Mouse (Mus musculus) layer of hippocampus, adult 8-10 months (tissue): ENCODE data around the gene Runx2. TPM values are rescaled to one million over a fixed set of nuclear protein-coding genes. Genes with fewer than 3 reads are reported as not detected.

Source experiments
- DNase-seq, 2 experiments: peaks; one replicate each; pipeline ENCODE4 v3.0.0; 2022; ENCODE audit warnings: low spot score in 2 of 2
- total RNA-seq, 4 experiments: library from RNA; stranded (reverse); gene quantifications; 2 replicates each; pipeline ENCODE4 v1.2.4; 2022

The Runx2 gene
- total RNA-seq, 4 experiments from 2014 or later = 13.2 to 17.8 (median 14.8) TPM

DNA sequence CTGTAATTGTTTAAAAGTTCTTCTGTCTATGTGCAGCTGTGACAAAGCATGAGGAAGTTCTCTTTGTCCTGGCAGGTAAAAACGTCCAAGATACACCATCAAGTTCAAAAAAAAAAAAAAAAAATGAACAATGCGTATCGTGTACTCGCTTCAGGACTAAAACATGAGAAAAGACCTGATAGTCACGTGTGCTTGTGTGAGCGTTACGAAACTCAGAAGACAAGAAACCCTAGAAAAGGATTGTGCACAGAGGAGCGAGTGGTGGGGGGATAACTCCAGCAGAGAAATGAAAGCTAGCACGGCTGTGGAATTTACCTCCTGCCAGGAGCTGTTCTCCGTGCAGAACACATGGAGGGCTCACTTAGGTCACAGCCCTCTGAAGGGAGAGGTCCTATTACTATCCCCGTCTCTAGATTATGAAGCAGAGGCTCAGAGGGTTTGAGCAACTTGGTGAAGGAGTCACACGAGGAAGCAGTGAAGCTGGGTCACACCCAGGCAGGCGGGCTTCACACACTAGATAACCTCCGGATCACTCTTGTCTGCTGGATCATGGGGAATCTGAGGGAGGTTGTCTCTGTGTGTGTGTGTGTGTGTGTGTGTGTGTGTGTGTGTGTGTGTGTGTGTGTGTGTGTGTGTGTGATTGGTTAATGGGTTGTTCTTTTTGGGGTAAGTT lies 269.3 kb downstream of the Runx2 start:
- DNase-seq = no peak

- DNase-seq = no peak
Measured at GRCm38 (mm10) chr17:44542706-44543105, 271.9 kb downstream of the Runx2 start.

- no peak for DNase-seq
Measured at GRCm38 (mm10) chr17:44540699-44541098, 273.9 kb downstream of the Runx2 start.

DNA sequence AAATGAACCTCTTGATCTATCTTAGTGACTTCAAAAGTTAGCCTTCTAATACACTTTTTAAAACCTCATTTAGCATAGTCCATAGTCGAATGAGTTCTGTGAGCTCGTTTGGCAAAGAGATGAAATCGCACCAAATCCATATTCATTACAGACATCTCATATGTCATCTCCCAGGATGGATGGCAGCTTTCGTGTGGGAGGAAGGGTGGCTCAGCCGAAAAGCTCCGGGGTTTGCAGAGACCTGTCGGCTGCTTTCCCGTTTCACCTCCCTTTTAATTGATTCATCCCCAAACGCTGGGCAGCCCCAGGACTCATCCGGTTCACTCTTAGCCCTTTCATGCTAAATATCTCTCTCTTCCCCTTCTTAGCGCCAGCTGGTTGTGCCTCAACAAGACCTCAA lies 275.7 kb downstream of the Runx2 start:
- peak; percentile 44 to 54 for DNase-seq

DNA sequence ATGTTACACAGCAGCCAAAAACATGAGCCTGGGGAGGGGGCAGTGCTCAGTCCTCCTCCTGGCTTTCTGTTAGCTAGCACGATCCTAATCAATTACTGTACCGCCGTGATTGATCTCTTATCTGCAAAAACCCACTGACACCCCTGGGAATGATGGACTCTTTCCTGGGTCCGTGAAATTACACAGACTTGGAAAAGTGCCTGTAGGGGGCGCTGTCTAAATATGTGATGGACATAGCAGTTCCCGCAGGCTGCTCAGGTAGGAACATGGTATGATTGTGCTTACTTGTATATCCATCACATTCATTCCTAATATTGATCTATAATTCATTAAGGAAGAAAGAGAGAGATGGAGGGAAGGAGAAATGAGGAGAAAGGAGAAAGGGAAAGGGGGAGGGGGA lies 284.6 kb downstream of the Runx2 start:
- peak in 1 of 2 experiments; percentile 38 for DNase-seq

GRCm38 (mm10) chr17:44528617-44529016 lies 286.0 kb downstream of the Runx2 start:
- DNase-seq = no peak

DNA sequence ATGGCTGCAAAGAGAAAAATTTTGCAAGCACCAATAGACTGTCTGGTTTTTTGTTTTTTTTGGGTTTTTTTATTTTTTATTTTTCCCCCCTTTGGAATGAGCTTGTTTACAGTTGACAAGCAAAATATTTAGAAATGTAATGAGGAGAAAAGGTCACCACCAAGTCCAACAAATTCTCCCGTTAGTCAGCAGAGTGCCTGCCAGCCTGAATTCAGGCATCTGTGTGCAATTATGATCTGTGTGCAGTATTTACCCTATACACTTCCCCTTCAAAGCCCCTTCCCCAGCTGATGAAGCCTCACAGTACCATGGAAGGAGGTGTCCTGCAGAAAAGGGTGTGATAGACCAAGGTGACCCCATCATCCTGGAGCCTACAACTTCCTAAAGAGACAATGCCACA lies 290.5 kb downstream of the Runx2 start:
- no peak for DNase-seq

GRCm38 (mm10) chr17:44522906-44523305 lies 291.7 kb downstream of the Runx2 start:
- no peak for DNase-seq

GRCm38 (mm10) chr17:44520122-44521075 lies 294.2 kb downstream of the Runx2 start:
- DNase-seq = no peak

GRCm38 (mm10) chr17:44519356-44519755 lies 295.2 kb downstream of the Runx2 start:
- no peak for DNase-seq

GRCm38 (mm10) chr17:44518156-44518555 lies 296.4 kb downstream of the Runx2 start:
- DNase-seq = no peak

- no peak for DNase-seq
Measured at GRCm38 (mm10) chr17:44508198-44508715, 306.3 kb downstream of the Runx2 start.

- DNase-seq = no peak
Measured at GRCm38 (mm10) chr17:44507741-44508140, 306.9 kb downstream of the Runx2 start.

GRCm38 (mm10) chr17:44506524-44506923 lies 308.1 kb downstream of the Runx2 start:
- no peak for DNase-seq

GRCm38 (mm10) chr17:44504794-44505317 lies 309.7 kb downstream of the Runx2 start:
- no peak for DNase-seq

DNA sequence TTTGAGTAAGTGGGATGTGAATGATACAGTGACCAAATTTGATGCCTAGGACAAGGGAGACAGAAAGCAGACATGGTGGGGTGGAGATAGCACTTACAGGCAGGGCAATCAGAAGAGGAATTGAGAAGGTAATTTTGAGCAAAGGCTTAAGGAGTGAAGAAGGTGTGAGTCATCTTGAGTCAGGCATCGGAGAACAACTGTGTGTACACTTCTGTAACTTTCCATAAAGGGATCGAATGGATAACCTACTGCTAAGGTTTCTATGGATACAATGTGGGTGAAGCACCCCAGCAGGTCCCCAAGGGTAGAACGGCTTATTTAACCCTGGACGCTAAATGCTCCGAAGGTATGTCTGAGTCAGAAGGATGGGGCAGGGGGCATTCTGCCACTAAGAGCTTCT lies 312.4 kb downstream of the Runx2 start:
- no peak for DNase-seq

GRCm38 (mm10) chr17:44500306-44500899 lies 314.2 kb downstream of the Runx2 start:
- DNase-seq = no peak

GRCm38 (mm10) chr17:44490164-44490794 lies 324.3 kb downstream of the Runx2 start:
- DNase-seq = no peak

DNA sequence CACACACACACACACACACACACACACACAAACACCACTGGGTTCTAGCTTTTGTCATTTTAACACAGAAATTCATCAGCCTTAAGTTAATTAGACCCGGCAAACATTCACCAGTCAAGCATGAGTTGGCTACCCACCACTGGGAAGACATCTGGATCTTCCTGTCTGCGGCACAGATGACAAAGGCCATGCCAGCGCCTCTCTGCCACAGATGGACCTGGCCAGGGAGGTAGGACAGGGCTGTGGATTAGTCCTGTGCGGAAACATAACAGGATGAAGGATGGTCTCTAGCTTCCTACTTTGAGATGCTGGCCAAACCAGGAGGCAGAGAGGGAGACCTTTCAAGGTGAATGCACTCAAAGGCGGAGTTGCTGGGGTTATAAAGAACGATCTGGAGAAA lies 325.3 kb downstream of the Runx2 start:
- no peak for DNase-seq

DNA sequence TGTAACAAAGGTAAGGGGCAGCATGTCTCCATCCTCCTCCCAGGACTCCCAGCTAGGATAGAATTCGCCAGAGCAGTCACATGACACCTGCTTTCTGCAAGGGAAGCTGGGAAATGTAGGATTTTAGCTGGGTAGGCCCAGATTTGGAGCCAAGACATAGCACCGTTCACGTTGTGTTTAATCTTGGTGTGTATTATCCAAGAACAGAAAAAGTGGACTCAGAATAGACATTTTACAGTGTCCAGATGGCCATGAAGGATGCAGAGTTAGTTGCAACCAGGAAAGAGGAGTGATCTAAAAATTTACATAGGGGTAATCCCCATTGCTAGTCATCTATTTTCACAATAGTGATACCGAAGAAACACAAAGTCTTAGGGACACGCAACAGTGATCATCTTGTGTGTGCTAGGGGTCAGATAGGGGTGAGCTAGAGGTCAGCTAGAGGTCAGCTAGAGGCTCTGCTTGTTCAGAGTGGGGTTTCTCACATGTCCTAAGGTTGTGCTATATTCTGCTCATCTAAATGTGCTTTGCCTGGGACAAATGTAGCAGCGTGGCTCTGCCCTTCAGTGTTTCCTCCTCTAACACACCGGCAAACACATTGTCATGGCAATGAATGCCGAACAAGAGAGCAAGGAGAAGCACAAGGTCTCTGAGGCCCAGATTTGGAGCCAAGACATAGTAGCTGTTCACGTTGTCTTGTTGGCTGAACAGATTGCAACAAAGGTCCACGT lies 326.9 kb downstream of the Runx2 start:
- no peak for DNase-seq
